Mouse (Mus musculus) stomach, embryonic 16.5 days (tissue): ENCODE data around the gene Slc16a10. TPM values are rescaled to one million over a fixed set of nuclear protein-coding genes. Genes with fewer than 3 reads are reported as not detected.

Experiments
- ATAC-seq: fragments of 200-750 bp; cut with Nextera tagmentation; 2 replicates; pipeline ENCODE4 v1.8.0; 2017; ENCODE audit warnings: moderate number of reproducible peaks, moderate TSS enrichment; ENCODE audit not compliant: insufficient read depth, low FRiP score
- H3K27ac ChIP-seq: fragments of 300-500 bp; sonication (generic); 2 replicates; pipeline ENCODE4 v1.5.1; 2014; ENCODE audit warnings: low read length
- H3K27me3 ChIP-seq: fragments of 300-500 bp; sonication (generic); 2 replicates; pipeline ENCODE4 v1.6.1; 2014; ENCODE audit warnings: low read length, control low read depth, mixed read lengths; ENCODE audit not compliant: control insufficient read depth, insufficient read depth
- H3K36me3 ChIP-seq: fragments of 300-500 bp; sonication (generic); 2 replicates; pipeline ENCODE4 v1.6.1; 2014; ENCODE audit warnings: low read length; ENCODE audit not compliant: control insufficient read depth, insufficient read depth
- H3K4me1 ChIP-seq: fragments of 300-500 bp; sonication (generic); 2 replicates; pipeline ENCODE4 v1.6.1; 2014; ENCODE audit warnings: low read length, control low read depth, mixed read lengths; ENCODE audit not compliant: control insufficient read depth, insufficient read depth
- H3K4me2 ChIP-seq: fragments of 300-500 bp; sonication (generic); 2 replicates; pipeline ENCODE4 v1.6.1; 2014; ENCODE audit warnings: low read depth, low read length, mixed read lengths
- H3K4me3 ChIP-seq: fragments of 300-500 bp; sonication (generic); replicated peaks from 2 replicates; pipeline ENCODE4 v1.5.1; 2014; ENCODE audit warnings: mild to moderate bottlenecking, low read length
- H3K9ac ChIP-seq: fragments of 300-500 bp; sonication (generic); 2 replicates; pipeline ENCODE4 v1.6.1; 2014; ENCODE audit warnings: low read length
- H3K9me3 ChIP-seq: fragments of 300-500 bp; sonication (generic); replicated peaks from 2 replicates; pipeline ENCODE4 v1.6.1; 2016; ENCODE audit warnings: low read length, control low read depth; ENCODE audit not compliant: control insufficient read depth
- WGBS: fragments of 180-500 bp; shearing (Covaris S2); extraction: QIAGEN DNeasy Blood & Tissue Kit; methylation state at CpG from one replicate; pipeline ENCODE4 v1.1.7; 2014; 5-methylcytosine and 5-hydroxymethylcytosine counted together
- polyA plus RNA-seq: library from polyadenylated mRNA; unstranded; fragments of >200 nt; fragmentation: Nextera tagmentation; extraction: Ambion mirVana; gene quantifications from 2 replicates; pipeline ENCODE4 v1.2.1, GENCODE M21; 2015

The Slc16a10 gene
- polyA plus RNA-seq, 1 experiment from 2014 or later: 12.2 TPM

- H3K9me3 ChIP-seq: no peaks in the 10 kb centered on the region
These were observed 30.1 kb upstream of the Slc16a10 start for GRCm38 (mm10) chr10:40172136-40172535.

GRCm38 (mm10) chr10:40171211-40171610 is 29.2 kb upstream of the Slc16a10 start:
- Histone ChIP-seq H3K36me3 (no peaks in the 10 kb centered on the region), H3K27ac (no peak overlapping the region), H3K4me1 (no peaks in the 10 kb centered on the region), H3K9me3 (no peaks in the 10 kb centered on the region), H3K4me3 (no peak overlapping the region), H3K4me2 (no peak overlapping the region), H3K27me3 (no peaks in the 10 kb centered on the region), H3K9ac (no peak overlapping the region)
- no peak for ATAC-seq
- 68% methylated on average over 8 of the region's 8 CpGs for WGBS

More at GRCm38 (mm10) chr10:40172136-40172535, 30.1 kb upstream of the Slc16a10 start:
- Histone ChIP-seq H3K27me3 (no peaks in the 10 kb centered on the region), H3K27ac (no peak overlapping the region), H3K9ac (no peak overlapping the region), H3K4me2 (no peak overlapping the region), H3K36me3 (no peaks in the 10 kb centered on the region), H3K4me3 (no peak overlapping the region), H3K4me1 (peaks cover 2% of the 10 kb centered on the region; the same call in 1 of the 2 replicates)
- WGBS: 88% methylated on average over 6 of the region's 6 CpGs
- ATAC-seq: no peak

GRCm38 (mm10) chr10:40170141-40170558 is 28.1 kb upstream of the Slc16a10 start:
- Histone ChIP-seq H3K9ac (no peak overlapping the region), H3K9me3 (no peaks in the 10 kb centered on the region), H3K4me3 (no peak overlapping the region), H3K4me1 (no peaks in the 10 kb centered on the region), H3K27ac (no peak overlapping the region), H3K36me3 (no peaks in the 10 kb centered on the region), H3K4me2 (no peak overlapping the region), H3K27me3 (no peaks in the 10 kb centered on the region)
- WGBS: 85% methylated on average over 4 of the region's 4 CpGs
- no peak for ATAC-seq

- Histone ChIP-seq H3K4me3 (no peak overlapping the region), H3K36me3 (no peaks in the 10 kb centered on the region), H3K9me3 (no peaks in the 10 kb centered on the region), H3K4me1 (no peaks in the 10 kb centered on the region), H3K4me2 (no peak overlapping the region), H3K27me3 (no peaks in the 10 kb centered on the region), H3K27ac (no peak overlapping the region), H3K9ac (no peak overlapping the region)
- no peak for ATAC-seq
- 82% methylated on average over 10 of the region's 10 CpGs for WGBS
These were observed 27.5 kb upstream of the Slc16a10 start for GRCm38 (mm10) chr10:40169566-40169965.

GRCm38 (mm10) chr10:40169088-40169487 is 27.0 kb upstream of the Slc16a10 start:
- Histone ChIP-seq H3K9me3 (no peaks in the 10 kb centered on the region), H3K4me1 (no peaks in the 10 kb centered on the region), H3K4me2 (no peak overlapping the region), H3K4me3 (no peak overlapping the region), H3K27me3 (no peaks in the 10 kb centered on the region), H3K27ac (no peak overlapping the region), H3K36me3 (no peaks in the 10 kb centered on the region), H3K9ac (no peak overlapping the region)
- WGBS: 79% methylated on average over 7 of the region's 7 CpGs
- no peak for ATAC-seq

GRCm38 (mm10) chr10:40164421-40165386 is 22.6 kb upstream of the Slc16a10 start:
- Histone ChIP-seq H3K27ac (no peak overlapping the region), H3K27me3 (no peaks in the 10 kb centered on the region), H3K36me3 (no peaks in the 10 kb centered on the region), H3K4me2 (no peak overlapping the region), H3K4me1 (no peaks in the 10 kb centered on the region), H3K9ac (no peak overlapping the region), H3K9me3 (no peaks in the 10 kb centered on the region), H3K4me3 (no peak overlapping the region)
- WGBS: 79% methylated on average over 27 of the region's 27 CpGs
- ATAC-seq: no peak

GRCm38 (mm10) chr10:40163914-40164313 is 21.9 kb upstream of the Slc16a10 start:
- no peak for ATAC-seq
- no peaks in the 10 kb centered on the region for H3K4me1 ChIP-seq
- H3K9me3 ChIP-seq: no peaks in the 10 kb centered on the region
- H3K27ac ChIP-seq: no peak overlapping the region
- H3K36me3 ChIP-seq: no peaks in the 10 kb centered on the region
- no peak overlapping the region for H3K4me2 ChIP-seq
- no peaks in the 10 kb centered on the region for H3K27me3 ChIP-seq
- H3K9ac ChIP-seq: no peak overlapping the region
- 72% methylated on average over 13 of the region's 13 CpGs for WGBS
- H3K4me3 ChIP-seq: no peak overlapping the region

GRCm38 (mm10) chr10:40163338-40163737 is 21.3 kb upstream of the Slc16a10 start:
- Histone ChIP-seq H3K27me3 (no peaks in the 10 kb centered on the region), H3K4me1 (no peaks in the 10 kb centered on the region), H3K4me3 (no peak overlapping the region), H3K9ac (no peak overlapping the region), H3K4me2 (no peak overlapping the region), H3K9me3 (no peaks in the 10 kb centered on the region), H3K27ac (no peak overlapping the region), H3K36me3 (no peaks in the 10 kb centered on the region)
- ATAC-seq: no peak
- 84% methylated on average over 8 of the region's 8 CpGs for WGBS

- Histone ChIP-seq H3K4me1 (no peaks in the 10 kb centered on the region), H3K4me3 (no peak overlapping the region), H3K9me3 (no peaks in the 10 kb centered on the region), H3K36me3 (no peaks in the 10 kb centered on the region), H3K9ac (no peak overlapping the region), H3K27ac (no peak overlapping the region), H3K27me3 (no peaks in the 10 kb centered on the region), H3K4me2 (no peak overlapping the region)
- no peak for ATAC-seq
- 87% methylated on average over 5 of the region's 5 CpGs for WGBS
These were observed 19.7 kb upstream of the Slc16a10 start for GRCm38 (mm10) chr10:40161701-40162255.
